Mouse (Mus musculus) ovary, adult 18-20 months (tissue): Measurements from ENCODE around the gene Gp1ba.
A peak's percentile ranks its signal among the peaks of the same experiment; 100 is the strongest.

ENCODE experiments used
- DNase-seq: peaks from one replicate; pipeline ENCODE4 v3.0.0; 2022; ENCODE audit warnings: low spot score, mixed read lengths

Gene Gp1ba

GRCm38 (mm10) chr11:70653345-70654197 lies 14.6 kb downstream of the Gp1ba start:
- peak; percentile 54 for DNase-seq

GRCm38 (mm10) chr11:70654198-70654922 lies 15.4 kb downstream of the Gp1ba start, which contains the start of gene Pfn1:
Gene Pfn1 (minus strand): TSS chr11:70654644.
- peak; percentile 52 for DNase-seq

GRCm38 (mm10) chr11:70654923-70655570 lies 16.1 kb downstream of the Gp1ba start:
- peak; percentile 71 for DNase-seq

GRCm38 (mm10) chr11:70655571-70656455 lies 16.9 kb downstream of the Gp1ba start:
- DNase-seq, result peak; percentile 53

- DNase-seq, result no peak
Observed at GRCm38 (mm10) chr11:70656456-70656927, 17.6 kb downstream of the Gp1ba start.

- DNase-seq, result no peak
Observed at GRCm38 (mm10) chr11:70656964-70657363, 18.0 kb downstream of the Gp1ba start, which contains the start of gene Eno3. Gene Eno3 (plus strand): TSS chr11:70657202.

- DNase-seq, result no peak
Observed at GRCm38 (mm10) chr11:70657573-70657972, 18.7 kb downstream of the Gp1ba start.

GRCm38 (mm10) chr11:70657991-70658390 lies 19.1 kb downstream of the Gp1ba start:
- DNase-seq, result no peak

- no peak for DNase-seq
Observed at GRCm38 (mm10) chr11:70658521-70658920, 19.6 kb downstream of the Gp1ba start.

GRCm38 (mm10) chr11:70658942-70659341 lies 20.0 kb downstream of the Gp1ba start:
- DNase-seq, result no peak

GRCm38 (mm10) chr11:70660571-70660970 lies 21.6 kb downstream of the Gp1ba start:
- no peak for DNase-seq

GRCm38 (mm10) chr11:70663101-70663500 lies 24.2 kb downstream of the Gp1ba start:
- no peak for DNase-seq

- no peak for DNase-seq
Observed at GRCm38 (mm10) chr11:70663957-70664356, 25.0 kb downstream of the Gp1ba start.

GRCm38 (mm10) chr11:70664741-70665140 lies 25.8 kb downstream of the Gp1ba start:
- DNase-seq, result no peak

- DNase-seq, result no peak
Observed at GRCm38 (mm10) chr11:70666687-70667086, 27.8 kb downstream of the Gp1ba start.

GRCm38 (mm10) chr11:70667271-70668150 lies 28.6 kb downstream of the Gp1ba start:
- no peak for DNase-seq

- no peak for DNase-seq
Observed at GRCm38 (mm10) chr11:70668335-70668770, 29.4 kb downstream of the Gp1ba start.

- peak; percentile 98 for DNase-seq
Observed at GRCm38 (mm10) chr11:70668771-70669505, 30.0 kb downstream of the Gp1ba start, which contains the start of gene Spag7. Gene Spag7 (minus strand): TSS chr11:70669416.

GRCm38 (mm10) chr11:70669582-70670345 lies 30.8 kb downstream of the Gp1ba start:
- peak; percentile 68 for DNase-seq
